Mouse (Mus musculus) hematopoietic stem cell, adult 5-6 weeks (primary cell): ENCODE measurements at regions not wholly inside any gene's neighbourhood (a gene's known extent, or its start where the extent isn't known, plus 50 kb on each side); places are given as distances from the start of the nearest gene placed in this dataset.

Experiments
- ATAC-seq, 2 experiments: fragments of 125-278 bp in 1 of 2; replicated peaks in 1 of 2; 2 replicates each; pipeline ENCODE4 v1.8.0; 2016 to 2017; ENCODE audit warnings: inconsistent platforms in 2 of 2, mild to moderate bottlenecking in 2 of 2, moderate number of reproducible peaks in 2 of 2, low read depth in 1 of 2, moderate TSS enrichment in 1 of 2; ENCODE audit not compliant: low FRiP score in 2 of 2, poor library complexity in 2 of 2, severe bottlenecking in 2 of 2, insufficient read depth in 1 of 2, low TSS enrichment in 1 of 2

DNA sequence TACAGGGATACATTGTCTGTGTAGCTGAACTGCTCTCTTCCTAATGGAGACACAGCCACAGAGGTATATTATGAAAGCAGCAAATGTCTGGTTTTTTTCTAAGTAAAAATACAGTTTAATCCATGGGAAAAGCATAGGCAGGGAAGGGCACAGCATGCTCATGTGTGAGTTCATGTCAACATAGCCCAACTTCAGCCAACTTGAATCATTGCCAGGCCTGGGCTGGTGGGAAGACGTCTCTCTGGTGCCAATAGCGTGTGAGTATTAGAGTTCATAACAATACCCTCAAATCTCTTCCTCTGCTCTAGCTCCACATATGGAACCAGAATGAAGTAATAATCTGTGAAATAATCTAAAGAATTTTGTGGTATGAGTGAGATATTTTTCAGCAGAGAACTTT is 257.2 kb downstream of the Cd109 start:
- ATAC-seq = no peak

GRCm38 (mm10) chr9:78879955-78880642 is 264.8 kb downstream of the Cd109 start:
- ATAC-seq = no peak

DNA sequence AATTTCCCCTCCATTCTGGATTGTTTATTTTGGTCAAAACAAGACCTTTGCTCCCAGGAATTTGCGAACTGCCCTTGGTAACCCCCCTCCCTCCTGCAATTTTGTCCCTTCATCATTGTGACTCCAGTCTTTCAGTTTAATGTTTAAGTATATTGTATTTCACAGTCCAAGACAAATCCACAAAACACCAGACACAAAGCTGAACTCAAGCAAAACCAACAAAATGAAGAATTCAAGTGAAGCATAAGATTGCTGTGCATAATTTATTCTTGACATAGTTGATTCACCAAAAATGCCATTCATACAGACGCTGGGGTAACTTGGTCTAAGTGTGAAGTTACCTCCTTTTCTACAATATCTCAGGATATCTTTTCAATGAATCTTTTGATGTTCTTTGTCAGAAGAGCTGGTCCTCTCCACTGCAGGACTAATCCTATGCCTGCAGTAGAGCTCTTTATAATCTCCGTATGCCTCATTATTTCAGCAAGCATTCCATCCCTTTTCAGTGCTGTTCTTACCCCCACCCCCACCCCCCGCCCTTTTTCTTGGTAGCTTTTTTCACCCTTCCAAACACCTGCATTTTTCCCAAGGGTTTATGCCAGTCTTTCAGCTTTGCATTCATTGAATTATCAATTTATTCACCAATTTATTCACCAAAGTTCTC is 265.4 kb downstream of the Cd109 start:
- ATAC-seq = no peak

GRCm38 (mm10) chr9:78881307-78881790 is 266.0 kb downstream of the Cd109 start:
- no peak for ATAC-seq

DNA sequence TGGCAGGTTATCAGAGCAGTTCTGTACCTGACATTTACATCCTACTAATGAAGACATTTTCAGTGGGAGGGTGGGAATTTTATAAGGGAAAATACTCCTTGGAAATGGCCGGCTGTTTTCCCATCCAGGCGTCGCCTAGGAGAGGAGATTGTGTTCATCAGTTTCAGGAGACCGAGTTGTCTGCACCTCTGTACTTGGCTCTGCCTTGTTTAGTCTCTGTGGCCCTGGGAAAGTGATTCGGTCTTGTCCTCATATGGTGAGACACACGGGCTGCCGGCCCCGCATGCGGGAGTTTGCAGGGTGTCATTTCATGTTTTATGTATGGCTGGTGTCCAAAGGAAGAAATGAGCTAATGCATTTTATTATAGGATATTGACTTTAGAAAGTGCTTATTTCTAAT is 287.9 kb downstream of the Cd109 start:
- ATAC-seq = no peak

GRCm38 (mm10) chr9:78917336-78917735 is 302.0 kb downstream of the Cd109 start:
- no peak for ATAC-seq

DNA sequence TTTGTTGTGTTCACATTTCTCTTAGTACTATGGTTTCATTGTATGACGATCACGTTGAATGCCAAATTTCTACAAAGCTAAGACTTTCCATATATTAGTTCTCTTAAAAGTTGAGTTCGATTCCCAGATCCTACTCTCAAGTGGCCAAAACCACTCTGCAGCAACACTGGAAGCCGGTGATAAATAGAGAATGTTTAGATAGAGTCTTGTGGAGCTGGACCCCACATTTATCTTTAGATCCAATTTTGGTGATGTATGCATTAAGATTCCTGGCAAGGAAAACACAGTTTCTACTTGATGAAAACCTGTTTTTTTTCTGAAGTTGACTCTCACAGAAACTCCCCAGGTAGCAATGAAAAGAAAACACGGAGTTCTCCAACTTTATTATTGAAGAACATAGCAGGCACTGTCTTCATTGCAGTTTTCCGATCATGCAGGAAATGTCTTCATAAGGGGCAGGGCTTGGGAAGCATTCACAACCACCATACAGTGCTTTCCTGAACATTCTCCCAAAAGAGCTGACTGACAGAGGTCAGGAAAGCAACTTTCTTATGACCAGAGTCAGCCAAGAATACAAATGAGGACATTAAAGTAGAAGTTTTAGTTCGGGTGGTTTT is 310.7 kb downstream of the Cd109 start:
- ATAC-seq = no peak

GRCm38 (mm10) chr9:78941648-78942047 is 326.3 kb downstream of the Cd109 start:
- ATAC-seq = no peak

DNA sequence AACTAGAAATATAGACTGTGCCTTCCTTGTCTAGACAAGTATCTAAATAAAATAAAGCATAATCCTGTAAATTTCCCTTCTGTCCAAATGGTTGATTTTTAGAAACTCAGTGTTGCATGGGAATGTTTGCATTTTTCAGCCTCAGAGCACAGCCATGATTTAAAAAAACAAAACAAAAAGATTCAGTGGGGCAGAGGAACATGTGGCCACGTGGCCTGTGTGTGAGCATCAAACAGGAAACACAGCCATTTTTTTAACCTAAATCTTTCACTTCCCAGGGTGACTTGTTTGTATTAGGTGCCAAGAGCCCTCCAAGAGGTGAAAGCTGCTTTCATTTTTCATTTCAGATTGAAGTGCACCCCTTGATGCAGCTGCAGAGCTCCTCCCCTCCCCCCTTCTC is 349.5 kb downstream of the Cd109 start:
- no peak for ATAC-seq

- no peak for ATAC-seq
Measured at GRCm38 (mm10) chr9:78965226-78965950, 350.0 kb downstream of the Cd109 start.

GRCm38 (mm10) chr9:78971731-78972130 is 356.4 kb downstream of the Cd109 start:
- ATAC-seq = no peak

DNA sequence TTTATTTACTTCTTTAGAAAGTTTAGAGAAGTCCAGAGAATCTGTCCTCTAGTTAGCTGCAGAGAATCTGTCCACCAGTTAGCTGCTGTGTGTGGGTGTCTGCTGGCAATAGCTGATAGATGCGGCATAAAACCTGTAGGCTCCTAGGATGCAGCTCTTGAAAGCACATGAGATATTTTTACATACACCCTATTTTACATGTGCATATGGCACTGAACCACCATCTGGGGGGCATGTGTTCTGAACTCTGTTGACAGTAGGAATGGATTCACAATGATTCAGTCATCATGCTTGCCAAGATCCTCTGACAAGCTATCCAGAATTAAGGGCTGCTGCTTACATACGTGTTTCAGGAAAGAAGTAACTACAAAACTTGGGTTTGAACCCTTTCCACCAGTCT is 368.4 kb downstream of the Cd109 start:
- ATAC-seq = no peak

- ATAC-seq = no peak
Measured at GRCm38 (mm10) chr9:78985184-78985864, 370.0 kb downstream of the Cd109 start.

DNA sequence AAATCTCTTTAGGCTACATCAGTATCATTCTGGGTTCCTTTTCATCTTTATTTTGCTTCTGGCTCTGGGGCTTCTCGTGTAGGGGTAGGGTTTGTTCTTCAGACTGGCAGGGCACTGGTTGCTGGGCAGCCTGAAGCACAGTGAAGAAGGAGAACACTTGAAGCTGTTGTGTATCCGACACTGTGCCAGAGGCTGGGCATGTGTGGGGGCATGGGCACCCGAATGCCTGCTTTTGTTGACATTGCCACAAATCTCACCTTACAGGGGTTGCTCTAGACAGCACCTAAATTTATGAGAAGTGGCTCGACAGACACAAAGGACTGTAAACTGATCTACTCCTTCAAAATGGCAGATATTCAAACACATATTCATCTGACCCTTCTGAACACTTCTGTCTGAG is 376.0 kb downstream of the Cd109 start:
- no peak for ATAC-seq

DNA sequence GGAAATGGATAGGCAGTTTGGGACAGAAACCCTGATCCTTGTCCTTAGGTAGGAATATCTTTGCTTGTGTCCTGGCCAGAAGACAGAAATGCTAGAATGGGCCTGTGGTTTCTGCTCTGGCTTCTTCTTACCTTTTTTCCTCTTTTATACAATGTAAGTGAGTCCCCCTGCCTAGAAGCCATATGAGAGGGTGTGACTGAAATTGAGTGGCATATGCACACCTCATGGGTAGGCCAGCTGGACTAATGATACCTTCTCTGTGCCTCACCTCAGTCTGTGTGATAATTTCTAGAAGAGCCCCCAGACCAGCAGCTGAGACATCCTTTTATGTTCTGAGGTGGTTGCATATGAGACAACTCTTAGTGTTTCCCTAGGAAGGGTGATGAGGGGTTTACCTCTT is 385.7 kb downstream of the Cd109 start:
- no peak for ATAC-seq

DNA sequence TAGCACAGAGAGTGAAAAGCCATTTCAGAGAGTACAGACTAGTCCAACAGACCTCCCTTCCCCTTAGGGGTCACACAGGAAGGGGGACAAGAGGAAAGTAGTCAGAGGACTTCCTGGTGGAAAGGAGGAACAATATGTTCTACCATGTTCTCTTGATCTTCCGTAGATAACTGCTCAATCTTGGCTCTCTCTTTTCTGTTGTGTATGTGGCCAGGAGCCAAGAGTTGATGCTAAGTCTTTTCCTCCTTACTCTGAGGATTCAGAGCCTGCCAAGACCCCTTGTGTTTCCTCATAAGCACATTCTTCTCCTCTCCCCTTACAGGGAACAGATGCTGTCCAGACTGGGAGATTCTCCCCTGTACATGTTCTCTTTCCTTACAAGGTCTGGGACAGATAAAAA is 386.6 kb downstream of the Cd109 start:
- no peak for ATAC-seq

- no peak for ATAC-seq
Measured at GRCm38 (mm10) chr9:79004296-79004980, 389.1 kb downstream of the Cd109 start.
